8 mouse cellular contexts compared by ENCODE assay signal in genomic region chr2:27540515-27540836, GRCm38 (mm10). TPM values are rescaled to one million over a fixed set of nuclear protein-coding genes. Genes with fewer than 3 reads are reported as not detected.
DNase-seq lines count a peak whose midpoint lies in the region; ATAC-seq and TF ChIP-seq lines count a peak whose summit lies in the region.

No protein-coding gene starts in this region.

- H3K9ac ChIP-seq in heart, embryonic 13.5 days, result peak overlapping the region; percentile 81
- peak overlapping the region; percentile 55 for H3K9ac ChIP-seq in hindbrain, embryonic 11.5 days (ENCODE audit: low read depth, low read length)
- peak overlapping the region; percentile 72 for H3K9ac ChIP-seq in midbrain, embryonic 11.5 days (ENCODE audit: low read length)

- 24% methylated on average over 10 of the region's 10 CpGs for WGBS in heart, embryonic 13.5 days
- 32% methylated on average over 10 of the region's 10 CpGs for WGBS in hindbrain, embryonic 11.5 days
- whole genome bisulfite sequencing in midbrain, embryonic 11.5 days, result 31% methylated on average over 10 of the region's 10 CpGs

- peak overlapping the region; percentile 78 for H3K4me2 ChIP-seq in heart, embryonic 13.5 days
- peak overlapping the region; percentile 66 for H3K4me2 ChIP-seq in hindbrain, embryonic 11.5 days (replicated peaks; ENCODE audit: low read depth, low read length)
- H3K4me2 ChIP-seq in midbrain, embryonic 11.5 days, result peak overlapping the region; percentile 74

- peak overlapping the region; percentile 85 for H3K27ac ChIP-seq in heart, embryonic 13.5 days (replicated peaks)
- peak overlapping the region; percentile 78 for H3K27ac ChIP-seq in hindbrain, embryonic 11.5 days (ENCODE audit: low read depth, low read length)
- H3K27ac ChIP-seq in midbrain, embryonic 11.5 days (ENCODE audit: low read depth, low read length), result peak overlapping the region; percentile 71

- no peak for DNase-seq in heart, adult 9 months (ENCODE audit: low spot score in 2 of 2)
- DNase-seq in G1E (ENCODE audit: low spot score), result no peak
- DNase-seq in hindbrain, embryonic 11.5 days (ENCODE audit: low spot score), result no peak
- DNase-seq in midbrain, embryonic 11.5 days (ENCODE audit: low spot score, missing footprints), result no peak
- DNase-seq in urinary bladder, postnatal 14 days (ENCODE audit: low spot score), result no peak
- no peak for DNase-seq in adrenal gland, postnatal 14 days
- no peak for DNase-seq in gastrocnemius, postnatal 25 days

- H3K4me3 ChIP-seq in heart, embryonic 13.5 days, result peak overlapping the region; percentile 54
- peak overlapping the region; percentile 69 for H3K4me3 ChIP-seq in G1E (ENCODE audit: low read depth, low read length)
- peak overlapping the region; percentile 40 for H3K4me3 ChIP-seq in hindbrain, embryonic 11.5 days (ENCODE audit: low read depth, low read length)
- peak overlapping the region; percentile 37 for H3K4me3 ChIP-seq in midbrain, embryonic 11.5 days (ENCODE audit: low read depth, low read length)

- H3K36me3 ChIP-seq in heart, embryonic 13.5 days, result peaks cover 17% of the 10 kb centered on the region
- H3K36me3 ChIP-seq in G1E (replicated peaks), result peaks cover 51% of the 10 kb centered on the region
- H3K36me3 ChIP-seq in hindbrain, embryonic 11.5 days (ENCODE audit: control insufficient read depth, insufficient read depth, low read length), result no peaks in the 10 kb centered on the region
- H3K36me3 ChIP-seq in midbrain, embryonic 11.5 days (ENCODE audit: control insufficient read depth, insufficient read depth, low read length), result peaks cover 4% of the 10 kb centered on the region; the same call in 1 of the 2 replicates

- TF ChIP-seq CTCF in G1E (IDR thresholded peaks at IDR 0.05; ENCODE audit: low read depth, low read length), result no peak

- peaks cover 19% of the 10 kb centered on the region for H3K4me1 ChIP-seq in heart, embryonic 13.5 days
- H3K4me1 ChIP-seq in G1E (ENCODE audit: insufficient read depth, low read depth, low read length), result peaks cover 27% of the 10 kb centered on the region
- H3K4me1 ChIP-seq in hindbrain, embryonic 11.5 days (replicated peaks; ENCODE audit: control insufficient read depth, insufficient read depth, low read length), result peaks cover 4% of the 10 kb centered on the region; the same call in 1 of the 2 replicates
- peaks cover 8% of the 10 kb centered on the region for H3K4me1 ChIP-seq in midbrain, embryonic 11.5 days (ENCODE audit: control insufficient read depth, insufficient read depth, low read length)

- no peaks in the 10 kb centered on the region for H3K27me3 ChIP-seq in heart, embryonic 13.5 days (replicated peaks)
- H3K27me3 ChIP-seq in G1E (ENCODE audit: insufficient read depth, low read length), result no peaks in the 10 kb centered on the region
- H3K27me3 ChIP-seq in hindbrain, embryonic 11.5 days (ENCODE audit: control insufficient read depth, insufficient read depth, low read length), result no peaks in the 10 kb centered on the region
- H3K27me3 ChIP-seq in midbrain, embryonic 11.5 days (ENCODE audit: control insufficient read depth, insufficient read depth, low read length), result no peaks in the 10 kb centered on the region

- ATAC-seq in heart, embryonic 13.5 days (ENCODE audit: extremely low read depth, insufficient number of reproducible peaks, low FRiP score, low TSS enrichment), result no peak
- no peak for ATAC-seq in G1E (ENCODE audit: extremely low read depth, insufficient number of reproducible peaks, low FRiP score, poor library complexity, severe bottlenecking)
- peak; percentile 55 for ATAC-seq in hindbrain, embryonic 11.5 days (ENCODE audit: low FRiP score)
- peak; percentile 54; the same call in 1 of the 2 replicates for ATAC-seq in midbrain, embryonic 11.5 days (ENCODE audit: low FRiP score)

- H3K9me3 ChIP-seq in heart, embryonic 13.5 days, result no peaks in the 10 kb centered on the region
- no peaks in the 10 kb centered on the region for H3K9me3 ChIP-seq in G1E (replicated peaks)
- no peaks in the 10 kb centered on the region for H3K9me3 ChIP-seq in hindbrain, embryonic 11.5 days (ENCODE audit: control insufficient read depth, low read length)
- no peaks in the 10 kb centered on the region for H3K9me3 ChIP-seq in midbrain, embryonic 11.5 days (ENCODE audit: control insufficient read depth, low read length)

RNA-seq across cellular contexts. Expression of gene Wdr5, which starts 25.5 kb away (rescaled TPM):
- polyA plus RNA-seq in heart, embryonic 13.5 days (2015; fragmentation: Nextera tagmentation; extraction: Ambion mirVana), result 29.3 and 30.3 TPM in 2 replicates
- total RNA-seq in G1E (2014; fragmentation: Nextera tagmentation) (29.4 and 35.2 TPM in 2 replicates), G1E (2017) (58.6 and 62.5 TPM in 2 replicates)
- 107 and 131 TPM in 2 replicates for polyA plus RNA-seq in G1E (2012)
- polyA plus RNA-seq in hindbrain, embryonic 11.5 days (2014; fragmentation: Nextera tagmentation; extraction: Ambion mirVana), result 58.6 and 62.5 TPM in 2 replicates
- 63.5 and 69.1 TPM in 2 replicates for polyA plus RNA-seq in midbrain, embryonic 11.5 days (2014; fragmentation: Nextera tagmentation; extraction: Ambion mirVana)
- 32.7 and 39.0 TPM in 2 replicates for total RNA-seq in adrenal gland, postnatal 14 days (2021)
- 10 to 100 TPM; 15.4 to 18.3 TPM for total RNA-seq in gastrocnemius, postnatal 25 days (2021)

RNA-seq across cellular contexts. Expression of gene Brd3, which starts 33.0 kb away (rescaled TPM):
- polyA plus RNA-seq in heart, embryonic 13.5 days (2015; fragmentation: Nextera tagmentation; extraction: Ambion mirVana), result 68.7 and 72.2 TPM in 2 replicates
- total RNA-seq in G1E (2014; fragmentation: Nextera tagmentation), result 75.2 and 84.1 TPM in 2 replicates
- 13.2 and 17.5 TPM in 2 replicates for total RNA-seq in G1E (2017)
- 92.1 and 124 TPM in 2 replicates for polyA plus RNA-seq in G1E (2012)
- polyA plus RNA-seq in hindbrain, embryonic 11.5 days (2014; fragmentation: Nextera tagmentation; extraction: Ambion mirVana), result 160 and 161 TPM in 2 replicates
- 168 and 189 TPM in 2 replicates for polyA plus RNA-seq in midbrain, embryonic 11.5 days (2014; fragmentation: Nextera tagmentation; extraction: Ambion mirVana)
- 79.8 and 92.0 TPM in 2 replicates for total RNA-seq in adrenal gland, postnatal 14 days (2021)
- total RNA-seq in gastrocnemius, postnatal 25 days (2021), result 10 to 100 TPM; 20.5 to 25.1 TPM

Comparison
In these comparisons a context has a peak if more than half of its experiments do, and no peak if none do; other contexts are left out.
1. ATAC-seq: peak in hindbrain, embryonic 11.5 days (single experiment) and midbrain, embryonic 11.5 days (single experiment); none in heart, embryonic 13.5 days (single experiment) and G1E (single experiment).
2. Peak in every context shown above with its lines, with median percentiles within 50 percentile points of each other: H3K27ac ChIP-seq, H3K4me2 ChIP-seq, H3K4me3 ChIP-seq and H3K9ac ChIP-seq.